Mouse (Mus musculus) lung, adult 2 months (tissue): ENCODE data around the gene S1pr1. TPM values are rescaled to one million over a fixed set of nuclear protein-coding genes. Genes with fewer than 3 reads are reported as not detected.

Experiments
- DNase-seq: peaks from one replicate; pipeline ENCODE4 v3.0.0; 2022
- H3K4me1 ChIP-seq: fragments of 200-500 bp; 2 replicates; pipeline ENCODE4 v1.6.1; 2011; ENCODE audit warnings: low read length; ENCODE audit not compliant: control insufficient read depth, insufficient read depth
- H3K4me3 ChIP-seq: fragments of 200-500 bp; replicated peaks from 2 replicates; pipeline ENCODE3; 2011; ENCODE audit warnings: low read depth, mild to moderate bottlenecking, control low read depth, low read length; ENCODE audit errors: extremely low read depth
- CTCF ChIP-seq: fragments of 200-500 bp; IDR thresholded peaks from 2 replicates; pipeline ENCODE4 v1.5.1; 2011; ENCODE audit warnings: mild to moderate bottlenecking, low read length, control low read depth; ENCODE audit not compliant: insufficient read depth
- POLR2A ChIP-seq: fragments of 200-500 bp; IDR thresholded peaks from 2 replicates; pipeline ENCODE4 v1.6.1; 2011; ENCODE audit warnings: low read depth, mild to moderate bottlenecking, control low read depth, low read length, borderline replicate concordance; ENCODE audit errors: extremely low read depth
- WGBS: fragments of 180-500 bp; shearing (Covaris S2); methylation state at CpG from one replicate; pipeline ENCODE4 v1.1.7; 2018; 5-methylcytosine and 5-hydroxymethylcytosine counted together
- polyA plus RNA-seq: library from polyadenylated mRNA; depleted of rRNA; stranded (reverse); fragments of >200 nt; gene quantifications from 2 replicates; pipeline ENCODE4 v1.2.3, GENCODE M21; 2012

Gene S1pr1
- polyA plus RNA-seq, 1 experiment, result 230 TPM

- Histone ChIP-seq H3K4me3 (no peak overlapping the region), H3K4me1 (peaks cover 4% of the 10 kb centered on the region)
- TF ChIP-seq POLR2A (no peak), CTCF (no peak)
- DNase-seq, result no peak
- WGBS, result 91% methylated on average over 8 of the region's 8 CpGs
Observed at GRCm38 (mm10) chr3:115703720-115704119, 11.2 kb downstream of the S1pr1 start.

GRCm38 (mm10) chr3:115702089-115702488 is 12.8 kb downstream of the S1pr1 start:
- TF ChIP-seq POLR2A (no peak), CTCF (no peak)
- Histone ChIP-seq H3K4me1 (peaks cover 6% of the 10 kb centered on the region), H3K4me3 (no peak overlapping the region)
- 69% methylated on average over 2 of the region's 2 CpGs for WGBS
- DNase-seq, result no peak

- DNase-seq, result no peak
- peaks cover 6% of the 10 kb centered on the region; the same call in 1 of the 2 replicates for H3K4me1 ChIP-seq
- 67% methylated on average over 8 of the region's 8 CpGs for WGBS
- no peak overlapping the region for H3K4me3 ChIP-seq
- TF ChIP-seq CTCF, result no peak
- TF ChIP-seq POLR2A, result no peak
Observed at GRCm38 (mm10) chr3:115695194-115695891, 19.5 kb downstream of the S1pr1 start.

GRCm38 (mm10) chr3:115694168-115694567 is 20.7 kb downstream of the S1pr1 start:
- TF ChIP-seq POLR2A (no peak), CTCF (no peak)
- Histone ChIP-seq H3K4me1 (peaks cover 13% of the 10 kb centered on the region), H3K4me3 (no peak overlapping the region)
- DNase-seq, result no peak
- 84% methylated on average over 5 of the region's 5 CpGs for WGBS

- Histone ChIP-seq H3K4me3 (no peak overlapping the region), H3K4me1 (peaks cover 12% of the 10 kb centered on the region)
- no peak for DNase-seq
- no peak for TF ChIP-seq POLR2A
- TF ChIP-seq CTCF, result no peak
- WGBS, result 35% methylated on average over 12 of the region's 12 CpGs
Observed at GRCm38 (mm10) chr3:115693390-115693789, 21.5 kb downstream of the S1pr1 start.

GRCm38 (mm10) chr3:115692857-115693256 is 22.0 kb downstream of the S1pr1 start:
- no peak for DNase-seq

GRCm38 (mm10) chr3:115692384-115692783 is 22.5 kb downstream of the S1pr1 start:
- no peak for DNase-seq
- peaks cover 11% of the 10 kb centered on the region for H3K4me1 ChIP-seq
- TF ChIP-seq POLR2A (no peak), CTCF (no peak)
- no peak overlapping the region for H3K4me3 ChIP-seq
- WGBS, result 58% methylated on average over 5 of the region's 5 CpGs

More at GRCm38 (mm10) chr3:115692857-115693256, 22.0 kb downstream of the S1pr1 start:
- H3K4me1 ChIP-seq, result peaks cover 11% of the 10 kb centered on the region
- WGBS, result 23% methylated on average over 4 of the region's 4 CpGs
- no peak overlapping the region for H3K4me3 ChIP-seq
- no peak for TF ChIP-seq POLR2A
- TF ChIP-seq CTCF, result no peak

- no peak overlapping the region for H3K4me3 ChIP-seq
- DNase-seq, result no peak
- 67% methylated on average over 1 of the region's 1 CpGs for WGBS
- H3K4me1 ChIP-seq, result peaks cover 11% of the 10 kb centered on the region
- TF ChIP-seq CTCF, result no peak
- no peak for TF ChIP-seq POLR2A
Observed at GRCm38 (mm10) chr3:115689920-115690319, 25.0 kb downstream of the S1pr1 start.

GRCm38 (mm10) chr3:115689352-115689751 is 25.5 kb downstream of the S1pr1 start:
- 17% methylated on average over 8 of the region's 8 CpGs for WGBS
- TF ChIP-seq CTCF, result no peak

GRCm38 (mm10) chr3:115687821-115688220 is 27.1 kb downstream of the S1pr1 start:
- Histone ChIP-seq H3K4me1 (peaks cover 8% of the 10 kb centered on the region), H3K4me3 (no peak overlapping the region)
- no peak for DNase-seq
- TF ChIP-seq CTCF (no peak), POLR2A (no peak)
- 57% methylated on average over 2 of the region's 2 CpGs for WGBS

More at GRCm38 (mm10) chr3:115689352-115689751, 25.5 kb downstream of the S1pr1 start:
- no peak overlapping the region for H3K4me3 ChIP-seq
- no peak for DNase-seq
- peaks cover 11% of the 10 kb centered on the region for H3K4me1 ChIP-seq
